Mouse (Mus musculus): ENCODE results near the gene Ceacam1.

DNA sequence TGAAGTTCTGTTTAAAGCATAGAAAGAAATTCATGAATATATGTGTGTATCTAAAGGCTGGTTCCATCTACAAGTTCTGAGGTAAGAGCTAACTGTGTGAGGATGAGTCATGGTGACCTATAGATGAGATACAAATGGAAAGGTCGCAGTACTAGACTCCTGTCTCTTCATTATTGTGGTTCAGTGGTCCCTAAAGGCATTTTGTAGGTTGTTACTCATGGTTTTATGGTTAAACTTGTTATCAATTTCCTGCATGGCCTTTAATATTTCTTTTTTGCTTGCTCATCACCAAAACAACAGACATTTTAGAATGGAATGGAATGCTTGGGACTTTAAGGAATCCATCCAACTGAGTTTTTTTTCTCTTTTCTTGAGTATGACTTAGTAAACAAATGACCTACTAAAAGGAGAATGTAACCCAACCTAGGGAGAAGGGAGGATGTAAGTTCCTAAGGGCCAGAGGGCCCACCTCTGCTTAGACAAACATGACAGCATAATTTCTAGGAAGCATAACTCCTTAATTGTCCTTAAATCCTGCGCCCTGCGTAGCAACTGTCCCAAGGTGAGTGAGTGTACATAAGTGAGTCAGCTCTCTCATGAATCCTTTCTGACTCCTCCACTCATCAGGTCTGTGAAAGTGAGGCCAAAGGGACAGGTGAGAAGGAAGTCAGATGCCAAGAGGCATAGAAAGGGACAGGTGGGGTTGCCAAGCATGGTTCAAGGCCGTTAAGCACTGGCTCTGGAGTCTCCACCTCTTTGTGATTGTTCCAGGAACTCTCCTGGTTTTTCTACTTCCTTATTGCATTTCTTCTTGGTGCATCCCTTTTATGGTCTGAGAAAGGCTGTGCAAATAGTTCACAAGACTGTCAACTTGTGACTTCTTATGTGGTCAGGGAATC lies 47.3 kb downstream of the Ceacam1 start:
- TF ChIP-seq POLR2A (IDR thresholded peaks at IDR 0.05; ENCODE audit: borderline replicate concordance, extremely low read depth, low read depth, low read length), result no peak
- no peak for TF ChIP-seq CTCF (IDR thresholded peaks at IDR 0.05; ENCODE audit: insufficient read depth, low read length)

Measured in lung, adult 2 months (tissue).